Mouse (Mus musculus) megakaryocyte, embryonic 14.5 days (primary cell): ENCODE measurements around the gene St5.

ENCODE experiments used
- FLI1 ChIP-seq: IDR thresholded peaks from 2 replicates; pipeline ENCODE4 v1.6.1; 2012; ENCODE audit warnings: low read length, inconsistent platforms, mixed read lengths
- GATA1 ChIP-seq: IDR thresholded peaks from 3 replicates; pipeline ENCODE4 v1.6.1; 2012; ENCODE audit warnings: mixed read lengths, low read length, inconsistent platforms, borderline replicate concordance

DNA sequence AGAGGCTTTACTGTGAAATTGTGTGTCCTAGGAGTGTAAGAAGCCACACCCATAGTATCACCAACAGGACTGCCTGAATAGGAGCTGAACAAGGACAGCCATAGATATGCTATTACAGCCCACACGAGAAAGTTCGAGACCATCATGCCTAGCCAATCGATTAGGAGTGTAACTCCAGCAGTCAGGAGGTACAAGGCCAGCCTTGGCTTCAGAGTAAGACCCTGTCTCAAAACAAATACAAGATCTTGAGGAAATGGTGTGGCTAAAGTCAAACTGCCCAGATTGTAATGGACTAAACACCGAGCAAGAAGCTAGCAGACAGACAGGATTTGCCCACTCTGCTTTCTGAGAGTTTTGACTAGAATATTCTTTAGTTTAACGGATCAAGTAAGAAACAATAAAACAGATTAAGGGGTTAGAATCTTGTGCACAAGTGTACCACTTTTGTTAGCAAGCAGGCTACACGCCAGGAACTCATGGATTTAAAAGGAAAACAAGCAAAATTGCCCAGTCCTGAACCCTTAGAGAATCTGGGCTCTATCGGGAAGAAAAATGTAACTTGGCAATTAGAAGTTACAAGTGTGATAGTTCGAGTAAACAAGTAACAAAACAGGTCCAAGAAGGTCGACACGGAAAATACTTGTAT is 185.2 kb downstream of the St5 start:
- no peak for TF ChIP-seq GATA1
- no peak for TF ChIP-seq FLI1
